Mouse (Mus musculus) forebrain, embryonic 15.5 days (tissue): Measurements from ENCODE around the gene Cmip. TPM values are rescaled to one million over a fixed set of nuclear protein-coding genes. Genes with fewer than 3 reads are reported as not detected.
A peak's percentile ranks its signal among the peaks of the same experiment; 100 is the strongest.

Experiments
- ATAC-seq: fragments of 200-750 bp; cut with Nextera tagmentation; replicated peaks from 2 replicates; pipeline ENCODE4 v1.8.0; 2017; ENCODE audit warnings: mild to moderate bottlenecking, moderate TSS enrichment, moderate library complexity
- H3K27ac ChIP-seq: fragments of 300-500 bp; sonication (generic); replicated peaks from 2 replicates; pipeline ENCODE4 v1.5.1; 2015; ENCODE audit warnings: mild to moderate bottlenecking, inconsistent platforms
- H3K27me3 ChIP-seq: fragments of 300-500 bp; sonication (generic); 2 replicates; pipeline ENCODE4 v1.6.1; 2015; ENCODE audit warnings: inconsistent platforms
- H3K36me3 ChIP-seq: fragments of 300-500 bp; sonication (generic); 2 replicates; pipeline ENCODE4 v1.6.1; 2015; ENCODE audit warnings: mild to moderate bottlenecking, inconsistent platforms
- H3K4me1 ChIP-seq: fragments of 300-500 bp; sonication (generic); 2 replicates; pipeline ENCODE4 v1.6.1; 2015; ENCODE audit warnings: inconsistent platforms
- H3K4me2 ChIP-seq: fragments of 300-500 bp; sonication (generic); replicated peaks from 2 replicates; pipeline ENCODE4 v1.6.1; 2015; ENCODE audit warnings: mild to moderate bottlenecking, inconsistent platforms
- H3K4me3 ChIP-seq: fragments of 300-500 bp; sonication (generic); 2 replicates; pipeline ENCODE4 v1.5.1; 2015; ENCODE audit warnings: mild to moderate bottlenecking, inconsistent platforms
- H3K9ac ChIP-seq: fragments of 300-500 bp; sonication (generic); replicated peaks from 2 replicates; pipeline ENCODE4 v1.6.1; 2015; ENCODE audit warnings: mild to moderate bottlenecking, inconsistent platforms
- H3K9me3 ChIP-seq: fragments of 300-500 bp; sonication (generic); 2 replicates; pipeline ENCODE4 v1.6.1; 2016; ENCODE audit warnings: inconsistent platforms
- WGBS: fragments of 180-500 bp; shearing (Covaris S2); methylation state at CpG from one replicate; pipeline ENCODE4 v1.1.7; 2015; ENCODE audit warnings: mixed read lengths; 5-methylcytosine and 5-hydroxymethylcytosine counted together
- polyA plus RNA-seq: library from polyadenylated mRNA; unstranded; fragments of >200 nt; fragmentation: Nextera tagmentation; extraction: Ambion mirVana; gene quantifications from 2 replicates; pipeline ENCODE4 v1.2.1, GENCODE M21; 2015

Cmip gene
- polyA plus RNA-seq, 1 experiment from 2014 or later: 83.8 TPM

DNA sequence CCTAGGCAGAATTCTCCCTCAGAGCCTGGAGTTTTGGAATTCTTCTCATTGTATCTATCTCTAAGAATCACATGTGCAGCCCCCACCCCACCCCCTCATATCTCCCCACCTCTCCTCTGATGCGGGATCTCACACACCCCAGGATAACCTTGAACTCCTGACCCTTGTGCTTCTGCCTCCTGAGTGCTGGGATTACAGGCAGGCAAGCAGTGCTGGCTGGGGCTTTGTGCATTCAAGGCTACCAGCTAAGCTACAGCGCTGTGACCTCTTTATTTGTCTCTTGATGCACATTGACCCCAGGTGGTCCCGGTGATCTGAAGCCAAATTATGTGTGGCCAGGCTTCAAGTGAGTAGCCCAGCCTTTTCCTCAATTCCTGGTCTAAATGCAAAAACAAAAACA lies 15.0 kb upstream of the Cmip start:
- ATAC-seq: no peak
- Histone ChIP-seq H3K4me3 (no peak overlapping the region), H3K9ac (no peak overlapping the region), H3K4me1 (no peaks in the 10 kb centered on the region), H3K27ac (no peak overlapping the region), H3K4me2 (no peak overlapping the region), H3K9me3 (no peaks in the 10 kb centered on the region), H3K27me3 (no peaks in the 10 kb centered on the region), H3K36me3 (no peaks in the 10 kb centered on the region)
- WGBS: 24% methylated on average over 3 of the region's 3 CpGs

DNA sequence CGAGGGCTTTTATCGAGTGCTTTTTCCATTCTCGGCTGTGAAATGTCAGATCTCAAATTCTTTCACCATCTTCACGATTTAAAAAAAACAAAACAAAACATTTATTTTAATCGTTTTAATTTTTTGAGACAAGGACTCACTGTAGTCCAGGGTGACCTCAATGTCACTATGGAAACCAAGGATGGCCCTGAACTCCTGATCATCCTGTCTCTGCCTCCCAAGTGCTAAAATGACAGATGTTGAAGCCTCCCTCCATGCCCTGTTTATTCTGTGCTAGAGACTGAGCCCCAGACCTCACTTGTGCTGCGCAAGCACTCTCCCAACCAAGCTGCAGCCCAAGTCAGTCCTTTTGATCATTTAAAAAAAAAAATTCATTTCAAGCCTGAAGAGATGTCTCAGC lies 14.6 kb upstream of the Cmip start:
- no peaks in the 10 kb centered on the region for H3K27me3 ChIP-seq

DNA sequence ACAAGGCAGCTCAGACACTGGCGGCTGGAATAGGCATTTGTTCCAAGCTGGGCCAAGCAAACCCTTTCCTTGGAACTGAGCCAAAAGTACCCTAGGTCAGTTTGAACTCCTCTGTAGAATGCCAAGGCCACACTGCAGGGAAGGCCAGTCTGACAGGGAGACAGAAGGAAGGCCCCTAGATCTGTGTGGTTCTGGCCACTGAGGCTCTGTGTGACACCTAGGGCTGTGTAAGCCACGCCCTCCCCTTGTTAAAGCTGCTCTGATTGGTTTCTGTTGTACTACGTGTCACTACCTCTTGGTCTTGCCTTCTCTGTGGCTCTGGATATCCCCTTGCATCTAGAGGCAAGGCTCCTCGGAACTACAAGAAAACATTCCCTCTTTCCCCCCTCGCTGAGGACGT lies 12.3 kb upstream of the Cmip start:
- Histone ChIP-seq H3K4me1 (no peaks in the 10 kb centered on the region), H3K4me2 (no peak overlapping the region), H3K27me3 (no peaks in the 10 kb centered on the region), H3K9me3 (no peaks in the 10 kb centered on the region), H3K27ac (no peak overlapping the region), H3K9ac (no peak overlapping the region), H3K36me3 (no peaks in the 10 kb centered on the region), H3K4me3 (no peak overlapping the region)
- 59% methylated on average over 6 of the region's 6 CpGs for WGBS
- no peak for ATAC-seq

More for the DNA sequence above, 14.6 kb upstream of the Cmip start:
- Histone ChIP-seq H3K9ac (no peak overlapping the region), H3K27ac (no peak overlapping the region), H3K4me2 (no peak overlapping the region), H3K36me3 (no peaks in the 10 kb centered on the region), H3K4me1 (no peaks in the 10 kb centered on the region), H3K9me3 (no peaks in the 10 kb centered on the region), H3K4me3 (no peak overlapping the region)
- ATAC-seq: no peak
- 76% methylated on average over 6 of the region's 6 CpGs for WGBS

DNA sequence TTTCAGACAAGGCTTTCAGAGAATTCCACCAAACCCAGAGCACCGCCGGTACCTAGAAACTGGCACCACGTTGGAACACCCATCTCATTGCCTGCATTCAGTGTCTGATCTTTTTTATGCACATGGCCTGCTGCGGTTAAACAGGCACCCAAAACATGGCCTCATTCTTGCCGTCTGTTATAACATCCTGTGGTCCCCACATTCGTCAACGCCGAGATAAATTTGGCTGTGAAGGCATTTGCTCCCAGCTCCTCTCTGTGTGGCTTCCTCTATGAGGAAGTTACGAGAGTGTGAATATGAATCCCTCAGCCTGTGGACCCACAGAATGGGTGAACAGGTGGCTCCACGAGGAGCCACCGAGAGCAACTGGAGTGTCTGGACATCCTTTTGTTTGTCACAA lies 8.5 kb upstream of the Cmip start:
- Histone ChIP-seq H3K27ac (no peak overlapping the region), H3K4me2 (no peak overlapping the region), H3K4me1 (no peaks in the 10 kb centered on the region), H3K4me3 (no peak overlapping the region), H3K36me3 (no peaks in the 10 kb centered on the region), H3K9ac (no peak overlapping the region), H3K27me3 (no peaks in the 10 kb centered on the region), H3K9me3 (no peaks in the 10 kb centered on the region)
- whole genome bisulfite sequencing: 90% methylated on average over 11 of the region's 11 CpGs
- ATAC-seq: no peak

DNA sequence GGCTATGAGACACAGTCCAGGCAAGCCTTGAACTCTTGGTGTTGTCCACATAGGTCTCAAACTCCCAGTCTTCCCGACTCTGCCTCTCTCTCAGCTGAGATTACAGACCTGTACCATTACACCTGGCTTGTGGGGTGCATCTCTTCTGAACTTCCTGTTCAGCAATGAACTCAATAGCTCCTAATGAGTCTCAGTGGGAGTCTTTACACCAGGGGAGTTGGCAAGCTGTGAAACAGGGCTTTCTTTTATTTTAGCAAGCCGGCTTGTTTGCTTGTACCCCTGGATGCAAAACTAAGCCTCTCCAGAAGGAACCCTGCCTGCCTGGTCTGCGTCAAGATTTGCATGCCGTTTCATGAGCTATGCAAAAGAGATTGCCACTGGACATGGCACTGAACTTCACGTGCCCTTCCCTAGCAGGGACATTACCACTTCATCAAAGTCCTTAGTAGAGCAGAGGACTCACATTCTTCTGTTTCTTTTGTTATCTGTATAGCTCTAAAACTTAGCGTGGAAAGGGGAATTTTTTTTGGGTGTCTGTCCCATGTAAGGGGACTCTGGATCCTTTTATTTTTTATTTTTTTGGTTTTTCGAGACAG lies 5.7 kb upstream of the Cmip start:
- H3K27ac ChIP-seq: no peak overlapping the region

DNA sequence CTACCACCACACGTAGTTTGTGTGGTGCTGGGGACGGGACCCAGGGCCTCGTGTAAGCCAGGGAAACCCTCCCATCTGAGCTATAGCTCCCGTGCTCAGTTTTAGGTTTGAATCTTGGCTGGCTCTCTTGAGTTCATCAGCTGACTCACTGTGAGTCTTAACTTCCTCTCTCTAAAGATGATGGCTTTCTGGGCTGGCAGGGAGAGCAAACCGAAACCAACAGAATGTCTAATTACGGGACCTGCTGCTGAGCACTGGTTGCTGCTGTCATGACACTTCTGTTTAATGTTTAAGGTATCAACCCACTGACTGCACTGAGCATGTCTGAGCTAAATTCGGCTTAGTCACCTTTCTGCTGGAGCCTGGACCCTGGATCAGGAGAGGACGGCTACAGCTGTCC lies 4.2 kb upstream of the Cmip start:
- 94% methylated on average over 8 of the region's 8 CpGs for WGBS
- H3K36me3 ChIP-seq: no peaks in the 10 kb centered on the region
- H3K4me2 ChIP-seq: no peak overlapping the region
- ATAC-seq: no peak
- H3K9ac ChIP-seq: no peak overlapping the region
- no peaks in the 10 kb centered on the region for H3K27me3 ChIP-seq
- H3K4me3 ChIP-seq: no peak overlapping the region
- no peak overlapping the region for H3K27ac ChIP-seq
- H3K9me3 ChIP-seq: no peaks in the 10 kb centered on the region
- no peaks in the 10 kb centered on the region for H3K4me1 ChIP-seq

More for the DNA sequence above, 5.7 kb upstream of the Cmip start:
- 27% methylated on average over 7 of the region's 7 CpGs for WGBS
- ATAC-seq: no peak
- Histone ChIP-seq H3K9ac (no peak overlapping the region), H3K36me3 (no peaks in the 10 kb centered on the region), H3K4me3 (no peak overlapping the region), H3K4me2 (no peak overlapping the region), H3K4me1 (no peaks in the 10 kb centered on the region), H3K27me3 (no peaks in the 10 kb centered on the region), H3K9me3 (no peaks in the 10 kb centered on the region)

DNA sequence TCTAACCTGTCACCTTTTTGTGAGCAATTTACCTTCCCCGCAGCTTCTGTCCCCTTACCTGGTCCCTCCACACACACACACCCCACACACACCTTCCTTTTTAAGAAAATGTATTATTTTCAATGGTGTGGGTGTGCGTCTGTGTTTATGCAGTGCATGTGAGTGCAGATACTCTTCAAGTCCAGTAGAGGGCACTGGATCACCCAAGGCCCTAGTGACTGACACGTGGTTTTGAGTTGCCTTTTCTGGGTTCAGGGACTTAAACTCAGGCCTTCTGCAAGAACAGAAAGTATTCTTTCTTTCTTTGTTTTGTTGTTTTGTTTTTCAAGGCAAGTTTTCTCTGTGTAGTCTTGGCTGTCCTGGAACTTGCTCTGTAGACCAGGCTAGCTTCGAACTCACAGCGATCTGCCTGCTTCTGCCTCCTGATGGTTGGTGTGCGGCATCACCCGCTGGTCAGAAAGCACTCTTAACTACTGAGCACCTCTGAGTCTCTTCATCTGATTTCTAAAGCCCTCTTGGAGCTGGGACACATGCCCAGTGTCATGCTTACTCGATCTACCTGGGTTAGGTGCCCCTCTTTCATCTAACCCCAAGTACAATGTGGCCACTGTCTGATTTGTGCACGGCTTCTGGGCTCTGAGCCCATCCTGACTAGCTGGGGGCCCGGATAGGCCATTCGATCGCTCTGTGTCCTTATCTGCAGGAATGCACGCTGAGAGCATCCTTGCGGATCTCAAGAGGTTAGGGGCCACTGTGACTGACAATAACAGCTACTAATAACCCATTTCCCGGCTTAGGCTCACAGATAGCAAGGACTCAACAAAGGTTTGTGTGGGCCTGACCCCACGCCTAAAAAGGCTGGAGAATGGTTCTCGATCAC lies 3.2 kb upstream of the Cmip start:
- no peak overlapping the region for H3K4me2 ChIP-seq
- no peaks in the 10 kb centered on the region for H3K27me3 ChIP-seq
- 89% methylated on average over 17 of the region's 17 CpGs for WGBS
- H3K9ac ChIP-seq: no peak overlapping the region
- H3K4me3 ChIP-seq: no peak overlapping the region
- H3K9me3 ChIP-seq: no peaks in the 10 kb centered on the region
- no peak for ATAC-seq
- no peak overlapping the region for H3K27ac ChIP-seq
- H3K4me1 ChIP-seq: peaks cover 3% of the 10 kb centered on the region
- no peaks in the 10 kb centered on the region for H3K36me3 ChIP-seq

DNA sequence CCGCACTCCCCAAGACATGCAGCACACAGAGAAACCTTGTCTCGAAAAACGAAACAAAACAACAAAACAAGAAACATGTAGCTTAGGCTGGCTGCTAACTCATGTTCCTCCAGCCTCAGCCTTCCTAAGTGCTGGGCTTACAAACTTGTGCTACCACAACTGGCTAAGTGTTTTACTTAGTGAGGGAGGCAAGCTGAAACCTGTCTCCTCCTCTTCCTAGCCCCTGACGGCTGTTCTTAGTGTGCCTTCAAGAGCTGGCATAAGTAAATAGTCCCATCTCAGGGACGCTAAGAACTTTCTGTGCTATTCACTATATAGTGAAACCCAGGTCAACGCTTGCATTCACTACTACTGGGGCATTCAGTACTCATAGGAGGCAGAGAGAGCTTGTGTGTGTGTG lies 2.4 kb upstream of the Cmip start:
- ATAC-seq: no peak
- H3K4me1 ChIP-seq: peaks cover 12% of the 10 kb centered on the region
- H3K9me3 ChIP-seq: no peaks in the 10 kb centered on the region
- H3K36me3 ChIP-seq: no peaks in the 10 kb centered on the region
- H3K9ac ChIP-seq: no peak overlapping the region
- no peak overlapping the region for H3K4me2 ChIP-seq
- no peak overlapping the region for H3K4me3 ChIP-seq
- no peaks in the 10 kb centered on the region for H3K27me3 ChIP-seq
- no peak overlapping the region for H3K27ac ChIP-seq
- WGBS: 83% methylated on average over 6 of the region's 6 CpGs

DNA sequence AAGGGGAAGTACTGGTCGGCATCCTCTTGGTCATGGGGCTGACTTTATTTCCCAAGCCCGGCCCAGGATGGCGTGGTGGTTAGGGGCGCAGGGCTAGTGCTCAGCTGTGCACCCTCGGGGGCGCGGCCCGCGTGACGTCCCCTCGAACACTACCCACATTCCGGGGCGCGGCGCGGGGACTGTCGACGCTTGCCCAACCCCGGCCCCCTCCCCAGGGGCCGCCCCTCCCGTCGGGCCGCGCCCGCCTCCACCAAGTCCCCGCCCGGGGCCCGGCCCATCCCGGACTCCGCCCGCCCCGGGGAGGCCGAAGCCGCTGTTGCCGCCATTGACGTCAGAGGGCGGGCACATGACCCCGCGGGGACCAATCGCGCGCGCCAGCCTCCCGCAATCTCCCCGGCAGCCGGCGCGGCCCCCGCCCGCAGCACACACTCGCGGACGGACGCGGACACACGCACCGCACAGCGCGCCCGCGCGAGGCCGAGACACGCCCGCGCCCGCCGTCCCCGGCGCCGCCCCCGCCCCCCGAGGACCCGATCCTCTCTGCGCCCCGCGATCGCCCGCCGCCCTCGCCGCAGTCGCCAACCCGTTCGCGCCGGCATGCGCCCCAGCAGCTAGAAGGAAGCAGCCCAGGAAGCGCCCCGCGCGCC lies 449 bp upstream of the Cmip start:
- Histone ChIP-seq H3K27me3 (no peaks in the 10 kb centered on the region), H3K4me3 (peak overlapping the region; percentile 73), H3K4me2 (peak overlapping the region; percentile 90), H3K9me3 (no peaks in the 10 kb centered on the region), H3K4me1 (peaks cover 29% of the 10 kb centered on the region), H3K27ac (peak overlapping the region; percentile 91), H3K9ac (peak overlapping the region; percentile 79), H3K36me3 (no peaks in the 10 kb centered on the region)
- WGBS: 1% methylated on average over 82 of the region's 92 CpGs
- ATAC-seq: peak; percentile 88

DNA sequence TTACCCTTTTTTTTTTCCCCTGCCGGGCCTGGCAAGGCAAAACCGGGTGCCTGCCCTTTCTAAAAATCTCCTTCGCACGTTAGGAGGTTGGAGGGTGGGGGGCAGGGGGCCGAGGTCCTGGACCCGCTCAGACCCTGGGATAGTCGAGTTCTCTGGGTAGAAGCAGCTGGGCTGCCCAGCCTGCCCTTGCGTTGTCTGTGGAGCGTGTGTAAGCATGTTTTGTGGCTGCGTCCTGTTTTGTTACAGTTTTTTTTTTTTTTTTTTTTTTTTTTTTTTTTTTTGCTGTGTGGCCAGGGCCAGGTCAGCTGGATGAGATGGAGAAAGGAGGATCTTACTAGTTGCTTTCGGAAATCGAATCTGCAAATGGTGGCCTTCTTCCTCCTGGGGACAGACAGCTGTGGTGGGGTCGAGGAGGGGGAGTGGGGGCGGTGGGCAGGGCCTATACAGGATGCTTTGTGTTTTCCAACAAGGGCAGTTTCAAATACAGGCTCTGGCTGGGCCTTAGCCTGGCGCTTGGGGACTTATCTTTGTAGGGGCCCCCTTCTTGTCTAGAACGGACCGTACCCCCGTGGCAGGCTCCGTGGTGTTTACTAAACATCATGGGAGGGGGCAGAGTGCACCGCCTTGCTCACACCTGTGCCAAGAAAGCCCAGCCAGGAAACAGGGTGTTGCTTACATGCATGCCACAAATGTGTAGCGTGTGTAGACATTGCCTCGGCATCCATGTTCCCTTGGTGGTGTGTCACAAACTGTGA lies 1.1 kb downstream of the Cmip start:
- 2% methylated on average over 22 of the region's 22 CpGs for WGBS
- H3K9ac ChIP-seq: peak overlapping the region; percentile 79
- H3K27ac ChIP-seq: peak overlapping the region; percentile 91
- H3K4me2 ChIP-seq: peak overlapping the region; percentile 90
- H3K36me3 ChIP-seq: no peaks in the 10 kb centered on the region
- peak overlapping the region; percentile 73 for H3K4me3 ChIP-seq
- ATAC-seq: 0 out of 2 replicates have a peak, but pooled peaks have one; percentile 17
- peaks cover 44% of the 10 kb centered on the region for H3K4me1 ChIP-seq
- H3K27me3 ChIP-seq: no peaks in the 10 kb centered on the region
- no peaks in the 10 kb centered on the region for H3K9me3 ChIP-seq

DNA sequence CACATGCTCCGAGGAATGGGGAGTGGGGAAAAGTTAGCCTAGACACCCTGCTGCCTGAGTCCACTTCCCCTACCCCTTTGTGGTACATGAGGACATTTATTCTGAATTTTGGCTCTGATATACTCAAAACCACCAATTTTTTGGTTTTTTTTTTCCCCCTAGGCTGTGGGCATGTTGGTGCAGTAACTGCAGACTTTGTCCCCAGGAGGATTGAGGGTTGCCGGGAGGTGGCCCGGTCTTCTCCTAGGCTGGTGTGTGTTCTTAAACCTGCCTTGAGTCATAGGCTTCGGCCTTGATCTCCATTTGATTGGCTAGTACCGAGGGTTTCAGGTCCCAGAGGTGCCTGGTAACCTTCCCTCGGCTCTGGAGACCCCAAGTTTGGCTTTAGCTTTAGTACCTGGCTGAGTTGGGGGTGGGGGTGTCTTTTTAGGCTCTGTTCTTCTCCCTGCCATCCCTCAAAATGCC lies 1.7 kb downstream of the Cmip start:
- peak overlapping the region; percentile 91 for H3K27ac ChIP-seq
- no peaks in the 10 kb centered on the region for H3K9me3 ChIP-seq
- H3K4me2 ChIP-seq: peak overlapping the region; percentile 90
- 43% methylated on average over 6 of the region's 6 CpGs for WGBS
- peak overlapping the region; percentile 73 for H3K4me3 ChIP-seq
- peaks cover 46% of the 10 kb centered on the region for H3K4me1 ChIP-seq
- ATAC-seq: no peak
- H3K9ac ChIP-seq: peak overlapping the region; percentile 79
- H3K27me3 ChIP-seq: no peaks in the 10 kb centered on the region
- no peaks in the 10 kb centered on the region for H3K36me3 ChIP-seq
